Mouse (Mus musculus) layer of hippocampus, adult 18-20 months (tissue): ENCODE data around the gene Prkcg. TPM values are rescaled to one million over a fixed set of nuclear protein-coding genes. Genes with fewer than 3 reads are reported as not detected.
"Not testable (repeated sequence)": the region's sequence is repeated elsewhere in the genome, so short reads cannot be mapped to it uniquely, and the experiment has no call there.

Experiments used
- DNase-seq, 2 experiments: peaks; one replicate each; pipeline ENCODE4 v3.0.0; 2022; ENCODE audit warnings: low spot score in 2 of 2
- total RNA-seq, 2 experiments: library from RNA; stranded (reverse); gene quantifications; 2 replicates each; pipeline ENCODE4 v1.2.3; 2021

Prkcg gene
- total RNA-seq, 2 experiments from 2014 or later = 486 to 548 TPM

GRCm38 (mm10) chr7:3290257-3291033 is 1.5 kb downstream of the Prkcg start:
- DNase-seq = peak; percentile 85 to 89

GRCm38 (mm10) chr7:3291197-3291596 is 2.2 kb downstream of the Prkcg start:
- no peak for DNase-seq

GRCm38 (mm10) chr7:3291764-3292163 is 2.8 kb downstream of the Prkcg start:
- DNase-seq = no peak

DNA sequence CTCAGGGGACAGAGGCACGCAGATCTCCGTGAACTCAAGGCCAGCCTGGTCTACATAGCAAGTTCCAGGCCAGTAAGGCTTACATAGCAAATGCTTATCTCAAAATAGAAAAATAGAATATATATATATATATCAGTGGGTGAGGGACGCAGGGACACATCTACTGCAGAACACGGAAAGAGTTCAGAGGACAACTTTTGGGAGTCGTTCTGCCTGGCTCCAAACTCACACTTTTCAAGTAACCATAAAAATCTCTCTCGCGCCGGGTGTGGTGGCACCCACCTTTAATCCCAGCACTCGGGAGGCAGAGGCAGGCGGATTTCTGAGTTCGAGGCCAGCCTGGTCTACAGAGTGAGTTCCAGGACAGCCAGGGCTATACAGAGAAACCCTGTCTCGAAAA is 3.3 kb downstream of the Prkcg start:
- DNase-seq = not testable (repeated sequence)

DNA sequence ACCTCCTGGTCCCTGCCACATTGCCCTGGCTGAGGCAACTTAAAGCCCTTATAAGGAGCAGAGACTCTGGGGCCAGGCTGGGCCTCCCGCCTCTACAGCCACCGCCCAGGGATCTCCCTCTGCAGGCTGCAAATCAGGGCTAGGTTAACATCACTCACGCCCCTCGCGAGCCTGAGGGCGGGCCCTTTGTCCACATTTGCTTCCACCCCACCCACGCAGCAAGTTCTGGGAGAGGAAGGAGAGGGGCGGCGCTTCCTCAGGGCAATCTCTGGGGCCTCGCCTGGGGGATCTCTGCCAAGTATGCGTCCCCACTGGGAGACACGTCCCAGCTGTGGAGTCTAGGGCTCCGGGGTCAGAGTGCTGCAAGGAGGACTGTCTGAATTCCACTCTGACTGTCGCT is 3.8 kb downstream of the Prkcg start:
- no peak for DNase-seq

DNA sequence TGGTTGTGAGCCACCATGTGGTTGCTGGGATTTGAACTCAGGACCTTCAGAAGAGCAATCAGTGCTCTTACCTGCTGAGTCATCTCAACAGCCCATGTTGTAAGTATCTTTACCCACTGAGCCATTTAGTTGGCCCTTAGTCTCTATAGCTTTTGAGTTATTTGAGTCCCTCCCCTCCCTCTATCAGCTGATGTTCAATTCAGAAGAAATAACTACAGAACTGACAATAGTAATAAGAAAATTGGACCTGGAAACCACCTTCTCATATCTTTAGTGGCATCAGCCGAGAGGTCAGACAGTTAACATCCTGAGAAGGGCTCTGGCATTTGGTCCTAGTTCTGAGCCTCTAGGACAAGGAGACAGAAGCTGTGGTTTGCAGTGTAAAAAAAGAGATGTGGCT is 5.8 kb downstream of the Prkcg start:
- DNase-seq = no peak

DNA sequence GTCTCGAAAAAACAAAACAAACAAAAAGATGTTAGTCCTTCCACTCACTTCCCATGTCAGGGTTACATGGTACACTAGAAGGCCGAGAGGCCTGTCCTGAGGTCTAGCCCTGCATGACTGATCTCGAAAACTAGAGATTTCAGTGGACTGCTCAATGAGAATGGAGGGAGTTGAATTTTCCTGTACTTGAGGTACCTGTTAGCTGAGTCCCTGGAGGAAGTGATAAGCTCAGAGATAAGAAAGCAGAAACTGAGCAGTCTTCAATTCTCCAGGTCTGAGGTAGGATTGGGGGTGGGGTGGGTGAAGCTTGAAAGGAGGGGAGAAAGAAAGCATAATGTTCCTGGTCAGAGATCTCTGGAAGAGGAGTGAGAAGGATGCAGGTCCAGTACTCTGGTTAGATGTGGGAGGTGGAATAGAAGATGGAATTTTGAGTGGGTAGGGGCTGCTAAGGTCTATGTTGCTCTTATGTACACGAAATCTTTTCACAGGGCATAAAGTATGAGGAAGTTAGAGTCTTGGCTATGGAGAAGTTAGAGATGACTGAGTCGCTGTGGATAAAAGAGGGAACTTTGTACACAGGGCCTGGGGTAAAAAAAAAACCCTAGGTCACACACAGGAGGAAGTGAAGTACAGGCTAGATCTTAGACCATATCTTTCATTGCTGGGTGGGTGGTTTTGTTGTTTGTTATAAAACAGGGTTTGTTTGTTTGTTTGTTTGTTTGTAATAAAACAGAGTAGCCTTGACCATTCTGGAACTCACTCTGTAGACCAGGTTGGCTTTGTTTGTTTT is 6.5 kb downstream of the Prkcg start:
- no peak for DNase-seq

- DNase-seq = no peak
Observed at GRCm38 (mm10) chr7:3296711-3297110, 7.7 kb downstream of the Prkcg start.

- DNase-seq = peak in 1 of 2 experiments; percentile 29
Observed at GRCm38 (mm10) chr7:3299941-3300617, 11.1 kb downstream of the Prkcg start.

DNA sequence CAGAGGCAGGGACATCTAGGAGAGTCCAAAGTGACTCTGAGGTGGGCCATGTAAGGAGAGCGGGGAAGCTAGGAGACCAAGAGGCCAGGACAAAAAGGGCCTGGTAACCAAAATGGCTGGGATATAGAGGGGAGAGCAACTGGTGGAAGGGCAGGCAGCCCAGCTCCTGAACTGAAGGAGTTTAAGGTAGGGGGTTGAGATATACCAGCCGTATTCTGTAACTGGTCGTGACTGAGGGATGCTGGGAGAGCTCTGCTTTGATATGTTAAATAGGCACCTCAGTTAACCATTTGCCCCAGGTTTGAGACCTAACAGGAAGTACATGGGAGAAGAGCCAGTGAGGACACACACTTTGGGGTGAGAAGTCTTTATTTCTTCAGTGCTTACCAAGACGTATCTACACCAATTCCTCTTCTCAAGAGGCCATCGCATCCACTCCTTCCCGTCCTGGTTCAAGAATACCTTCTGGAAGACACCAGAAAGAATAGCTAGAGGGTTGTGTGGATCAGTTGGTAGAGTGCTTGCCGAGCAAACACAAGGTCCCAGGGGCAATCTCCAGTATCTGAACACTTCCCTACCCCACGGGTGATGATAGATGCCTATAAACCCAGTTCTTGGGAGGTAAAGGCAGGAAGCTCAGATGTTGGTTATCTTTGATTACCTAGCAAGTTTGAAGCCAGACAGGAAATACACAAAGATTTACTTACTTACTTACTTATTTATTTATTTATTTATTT is 12.1 kb downstream of the Prkcg start:
- no peak for DNase-seq

GRCm38 (mm10) chr7:3301628-3302555 is 12.9 kb downstream of the Prkcg start:
- peak in 1 of 2 experiments; percentile 33 for DNase-seq

GRCm38 (mm10) chr7:3302556-3303275 is 13.7 kb downstream of the Prkcg start:
- peak in 1 of 2 experiments; percentile 56 for DNase-seq

DNA sequence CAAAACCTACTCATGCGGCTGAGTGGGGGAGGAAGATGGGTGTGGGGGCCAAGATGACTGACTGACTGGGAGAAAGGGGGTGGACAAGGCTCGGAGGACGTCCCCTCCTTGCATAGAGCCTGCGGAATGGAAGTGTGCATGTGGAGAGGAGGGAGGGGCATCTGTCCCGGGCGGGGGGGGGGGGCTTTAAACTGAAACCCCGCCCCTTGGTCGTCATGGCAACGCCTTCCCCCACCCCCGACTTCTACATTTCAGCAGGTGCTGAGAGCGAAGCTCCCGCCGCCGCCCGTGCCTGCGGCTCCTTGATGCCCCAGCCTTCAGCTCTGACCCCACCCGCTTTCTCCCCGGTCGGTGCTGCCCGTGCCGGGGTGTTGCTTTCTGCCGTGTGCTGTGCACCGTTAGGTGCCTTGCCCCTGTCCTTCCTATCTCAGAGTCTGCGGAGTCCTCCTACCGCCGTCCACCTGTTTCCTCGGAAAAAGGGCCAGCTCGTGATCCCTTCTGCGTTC is 14.3 kb downstream of the Prkcg start:
- DNase-seq = peak; percentile 64 to 73

DNA sequence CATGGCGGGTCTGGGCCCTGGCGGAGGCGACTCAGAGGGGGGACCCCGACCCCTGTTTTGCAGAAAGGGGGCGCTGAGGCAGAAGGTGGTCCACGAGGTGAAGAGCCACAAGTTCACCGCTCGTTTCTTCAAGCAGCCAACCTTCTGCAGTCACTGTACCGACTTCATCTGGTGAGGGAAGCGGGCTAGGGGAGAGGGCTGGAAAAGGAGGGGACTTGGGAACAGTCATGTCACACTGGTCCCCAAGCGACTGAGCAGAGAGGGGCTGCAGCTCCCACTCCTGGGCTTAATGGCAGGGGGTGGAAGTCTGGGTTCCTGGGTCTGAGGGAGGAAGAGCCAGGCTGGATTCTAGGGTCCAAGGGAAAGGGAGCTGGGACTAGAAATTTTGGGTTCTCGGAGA is 14.8 kb downstream of the Prkcg start:
- no peak for DNase-seq

GRCm38 (mm10) chr7:3304298-3304697 is 15.3 kb downstream of the Prkcg start:
- DNase-seq = peak; percentile 54 to 62

DNA sequence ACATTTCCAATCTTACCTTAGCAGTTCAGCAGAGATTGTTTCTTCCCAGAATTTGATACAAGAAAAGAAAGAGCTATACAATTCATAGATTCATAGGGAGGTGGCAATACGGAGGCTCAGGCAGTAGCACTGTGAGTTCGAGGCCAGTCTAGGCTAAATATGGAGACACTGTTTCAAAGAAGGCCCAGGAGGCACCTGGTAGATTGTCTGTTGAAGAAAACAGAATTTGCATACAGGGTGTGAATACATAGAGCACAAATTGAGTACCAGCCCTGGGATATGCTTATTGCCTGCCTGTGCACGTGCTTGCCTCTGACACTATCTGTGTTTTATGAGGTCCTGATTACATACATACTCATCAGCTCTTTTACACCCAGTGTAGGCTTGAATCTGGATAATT is 17.4 kb downstream of the Prkcg start:
- no peak for DNase-seq

- no peak for DNase-seq
Observed at GRCm38 (mm10) chr7:3308646-3309045, 19.7 kb downstream of the Prkcg start.

GRCm38 (mm10) chr7:3310233-3310632 is 21.3 kb downstream of the Prkcg start:
- no peak for DNase-seq

DNA sequence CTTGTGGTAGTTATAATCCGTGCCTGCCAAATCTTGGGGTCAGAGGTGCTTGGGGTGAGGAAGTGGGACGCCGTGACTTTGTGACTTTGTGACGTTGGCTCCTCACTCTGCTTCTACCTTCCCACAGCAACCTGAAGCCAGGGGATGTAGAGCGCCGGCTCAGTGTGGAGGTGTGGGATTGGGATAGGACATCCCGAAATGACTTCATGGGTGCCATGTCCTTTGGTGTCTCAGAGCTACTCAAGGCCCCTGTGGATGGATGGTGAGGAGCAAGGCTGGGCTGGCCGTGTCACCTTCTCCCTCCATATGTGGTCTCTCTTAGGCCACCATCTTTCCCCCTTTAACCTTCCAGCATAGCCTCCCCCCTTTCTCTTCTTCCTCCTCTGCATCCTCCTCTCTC is 24.6 kb downstream of the Prkcg start:
- DNase-seq = no peak
